Mouse (Mus musculus) liver, adult 2 months (tissue): ENCODE measurements around the gene Prrc2c.

ENCODE experiments used
- CTCF ChIP-seq: fragments of 200-500 bp; IDR thresholded peaks from 2 replicates; pipeline ENCODE4 v1.5.1; 2011; ENCODE audit warnings: low read depth, low read length, control low read depth
- POLR2A ChIP-seq: fragments of 200-500 bp; IDR thresholded peaks from 2 replicates; pipeline ENCODE4 v1.6.1; 2011; ENCODE audit warnings: low read length, control low read depth; ENCODE audit not compliant: insufficient read depth; ENCODE audit errors: extremely low read depth

GRCm38 (mm10) chr1:162643752-162644151 lies 96.6 kb downstream of the Prrc2c start:
- TF ChIP-seq POLR2A: no peak
- TF ChIP-seq CTCF: no peak
